Mouse (Mus musculus): ENCODE measurements around the gene Ly75.

GRCm38 (mm10) chr2:60359796-60360195 is 23.3 kb downstream of the Ly75 start:
- no peak for TF ChIP-seq CTCF (IDR thresholded peaks at IDR 0.05; ENCODE audit: borderline replicate concordance, insufficient read depth, low read length)
- no peak for TF ChIP-seq POLR2A (IDR thresholded peaks at IDR 0.05; ENCODE audit: low read depth, low read length)
